Mouse (Mus musculus): Measurements from ENCODE around the gene Fgfr2.

- TF ChIP-seq CHD2 (IDR thresholded peaks at IDR 0.05; ENCODE audit: low read depth, low read length) (no peak), MAFK (IDR thresholded peaks at IDR 0.05; ENCODE audit: insufficient read depth, low read depth, low read length) (no peak), ZC3H11A (IDR thresholded peaks at IDR 0.05; ENCODE audit: borderline replicate concordance, low read depth, low read length) (no peak), ZNF384 (IDR thresholded peaks at IDR 0.05; ENCODE audit: low read depth, low read length) (no peak), HCFC1 (IDR thresholded peaks at IDR 0.05; ENCODE audit: borderline replicate concordance, insufficient read depth, low read length) (no peak)
Observed at GRCm38 (mm10) chr7:131598483-131598824, 1524.7 kb downstream of the Fgfr2 start.
